Mouse (Mus musculus) lung, embryonic 14.5 days (tissue): ENCODE results near the gene Dytn. TPM values are rescaled to one million over a fixed set of nuclear protein-coding genes. Genes with fewer than 3 reads are reported as not detected.

Source experiments
- ATAC-seq: fragments of 200-750 bp; cut with Nextera tagmentation; 2 replicates; pipeline ENCODE4 v1.8.0; 2017; ENCODE audit warnings: mild to moderate bottlenecking, moderate TSS enrichment, moderate library complexity; ENCODE audit not compliant: insufficient read depth
- DNase-seq: peaks from one replicate; pipeline ENCODE4 v3.0.0-alpha.2; 2015
- H3K27ac ChIP-seq: fragments of 300-500 bp; sonication (generic); 2 replicates; pipeline ENCODE4 v1.5.1; 2014; ENCODE audit warnings: low read depth, mild to moderate bottlenecking, moderate library complexity
- H3K27me3 ChIP-seq: fragments of 300-500 bp; sonication (generic); 2 replicates; pipeline ENCODE4 v1.6.1; 2014; ENCODE audit warnings: low read length, control low read depth; ENCODE audit not compliant: insufficient read depth
- H3K36me3 ChIP-seq: fragments of 300-500 bp; sonication (generic); 2 replicates; pipeline ENCODE4 v1.6.1; 2014; ENCODE audit warnings: control low read depth; ENCODE audit not compliant: insufficient read depth
- H3K4me1 ChIP-seq: fragments of 300-500 bp; sonication (generic); 2 replicates; pipeline ENCODE4 v1.6.1; 2014; ENCODE audit warnings: antibody characterized with exemption, control low read depth; ENCODE audit not compliant: insufficient read depth
- H3K4me2 ChIP-seq: fragments of 300-500 bp; sonication (generic); 2 replicates; pipeline ENCODE4 v1.6.1; 2014; ENCODE audit warnings: mild to moderate bottlenecking
- H3K4me3 ChIP-seq: fragments of 300-500 bp; sonication (generic); 2 replicates; pipeline ENCODE4 v1.5.1; 2014; ENCODE audit warnings: low read depth, low read length
- H3K9ac ChIP-seq: fragments of 300-500 bp; sonication (generic); 2 replicates; pipeline ENCODE4 v1.6.1; 2014
- H3K9me3 ChIP-seq: fragments of 300-500 bp; sonication (generic); 2 replicates; pipeline ENCODE4 v1.6.1; 2016; ENCODE audit warnings: low read depth, low read length, control low read depth
- CTCF ChIP-seq: IDR thresholded peaks from 2 replicates; pipeline ENCODE4 v1.5.1; 2016; ENCODE audit warnings: antibody characterized with exemption, low read depth
- WGBS: fragments of 180-500 bp; shearing (Covaris S2); extraction: QIAGEN DNeasy Blood & Tissue Kit; methylation state at CpG from one replicate; pipeline ENCODE4 v1.1.7; 2014; 5-methylcytosine and 5-hydroxymethylcytosine counted together
- polyA plus RNA-seq: library from polyadenylated mRNA; unstranded; fragments of >200 nt; fragmentation: Nextera tagmentation; extraction: Ambion mirVana; gene quantifications from 2 replicates; pipeline ENCODE4 v1.2.1, GENCODE M21; 2014

Gene Dytn
- polyA plus RNA-seq, 1 experiment from 2014 or later = not detected

DNA sequence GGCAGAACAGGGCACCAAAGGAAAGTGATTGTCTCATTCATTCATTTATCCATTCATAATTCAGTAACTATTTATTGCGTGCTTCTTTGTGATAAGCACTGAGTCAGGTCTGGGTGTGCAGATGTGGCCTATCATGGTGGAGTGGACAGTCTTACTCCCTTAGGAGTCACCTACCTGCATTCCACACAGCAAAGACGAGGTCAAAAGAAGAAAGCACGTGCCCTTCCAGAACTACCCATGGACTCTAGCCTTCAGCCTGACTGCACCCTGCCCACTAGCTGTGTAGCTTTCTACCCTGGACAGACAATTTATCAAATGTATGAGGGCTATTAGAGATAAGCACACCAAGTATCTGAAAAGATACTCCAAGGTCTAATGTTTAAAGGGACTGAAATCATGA, 10.8 kb downstream of the Dytn start:
- no peak overlapping the region for H3K9ac ChIP-seq
- no peak for TF ChIP-seq CTCF
- DNase-seq = no peak
- no peaks in the 10 kb centered on the region for H3K4me1 ChIP-seq
- no peaks in the 10 kb centered on the region for H3K9me3 ChIP-seq
- no peak overlapping the region for H3K4me3 ChIP-seq
- no peak overlapping the region for H3K4me2 ChIP-seq
- H3K36me3 ChIP-seq = no peaks in the 10 kb centered on the region
- no peaks in the 10 kb centered on the region for H3K27me3 ChIP-seq
- ATAC-seq = no peak
- no peak overlapping the region for H3K27ac ChIP-seq
- WGBS = 77% methylated on average over 3 of the region's 3 CpGs

DNA sequence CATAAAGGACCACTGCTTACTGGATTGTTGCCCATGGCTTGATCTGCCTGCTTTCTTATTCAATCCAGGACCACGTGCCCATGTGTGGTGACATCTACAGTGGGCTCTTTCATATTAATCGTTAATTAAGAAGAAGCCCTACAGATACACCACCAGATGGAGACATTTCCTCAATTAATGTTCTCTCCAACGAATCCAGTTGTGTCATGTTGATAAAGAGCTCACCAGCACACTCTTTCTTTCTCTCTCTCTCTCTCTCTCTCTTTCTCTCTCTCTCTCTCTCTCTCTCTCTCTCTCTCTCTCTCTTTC, 17.9 kb downstream of the Dytn start:
- Histone ChIP-seq H3K9ac (no peak overlapping the region), H3K4me3 (no peak overlapping the region), H3K27me3 (0 out of 2 replicates have a peak, but pooled peaks cover 3% of the 10 kb centered on the region), H3K36me3 (no peaks in the 10 kb centered on the region), H3K4me1 (no peaks in the 10 kb centered on the region), H3K27ac (no peak overlapping the region), H3K9me3 (no peaks in the 10 kb centered on the region), H3K4me2 (0 out of 2 replicates have a peak overlapping the region, but pooled peaks have one; percentile 15)
- peak; percentile 84 for DNase-seq
- peak; percentile 52; the same call in 1 of the 2 replicates for ATAC-seq
- peak; percentile 65 for TF ChIP-seq CTCF
- 4% methylated on average over 3 of the region's 3 CpGs for WGBS

DNA sequence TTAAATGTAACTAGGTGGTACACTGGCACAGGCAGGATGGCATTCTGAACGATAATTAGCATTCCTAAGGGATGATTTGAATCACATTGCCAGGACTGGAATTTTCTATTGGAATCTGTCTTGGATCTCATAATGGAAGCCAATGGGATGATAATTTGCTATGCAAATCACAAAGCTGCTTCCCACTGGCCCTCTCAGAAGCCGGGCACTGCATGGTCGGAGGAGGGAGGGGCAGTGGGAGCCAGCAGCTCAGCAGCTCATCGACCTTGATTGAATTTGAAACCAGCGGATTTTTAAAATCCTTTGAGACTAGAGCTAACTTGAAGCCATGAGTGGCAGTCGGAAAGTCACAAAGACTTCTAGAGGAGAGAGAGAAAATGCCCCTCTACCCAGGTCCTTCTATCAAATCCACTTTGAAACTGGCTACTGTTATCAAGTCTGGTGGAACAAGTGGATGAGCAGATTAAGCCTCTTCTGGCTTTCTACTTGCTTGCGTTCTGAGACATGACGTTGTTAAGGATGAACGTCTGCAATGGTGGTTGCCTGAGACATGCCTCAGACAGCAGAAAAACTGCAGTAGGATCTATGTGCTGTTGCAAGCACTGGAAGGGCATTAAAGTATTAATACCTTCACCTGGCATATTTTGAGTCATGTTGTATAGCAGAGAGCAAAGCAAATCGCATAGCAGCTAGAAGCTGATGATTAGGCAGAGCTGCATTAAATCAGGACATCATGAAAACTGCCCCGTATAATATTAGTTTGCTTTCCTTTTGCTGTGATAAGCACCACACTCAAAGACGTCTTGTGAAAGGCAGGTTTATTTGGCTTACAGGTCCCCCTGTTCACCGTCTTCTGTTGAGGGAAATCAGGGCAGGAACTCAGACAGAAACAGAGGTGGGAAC, 18.5 kb downstream of the Dytn start:
- WGBS = 30% methylated on average over 13 of the region's 13 CpGs
- Histone ChIP-seq H3K36me3 (no peaks in the 10 kb centered on the region), H3K4me1 (no peaks in the 10 kb centered on the region), H3K9me3 (no peaks in the 10 kb centered on the region), H3K4me2 (0 out of 2 replicates have a peak overlapping the region, but pooled peaks have one; percentile 15), H3K9ac (no peak overlapping the region), H3K27me3 (0 out of 2 replicates have a peak, but pooled peaks cover 3% of the 10 kb centered on the region), H3K4me3 (no peak overlapping the region), H3K27ac (no peak overlapping the region)
- ATAC-seq (no peak), DNase-seq (no peak)
- no peak for TF ChIP-seq CTCF

- no peaks in the 10 kb centered on the region for H3K4me1 ChIP-seq
- 31% methylated on average over 9 of the region's 9 CpGs for WGBS
- H3K9ac ChIP-seq = no peak overlapping the region
- no peaks in the 10 kb centered on the region for H3K9me3 ChIP-seq
- no peak overlapping the region for H3K4me3 ChIP-seq
- ATAC-seq (no peak), DNase-seq (no peak)
- no peak for TF ChIP-seq CTCF
- no peak overlapping the region for H3K4me2 ChIP-seq
- H3K27me3 ChIP-seq = 0 out of 2 replicates have a peak, but pooled peaks cover 3% of the 10 kb centered on the region
- H3K27ac ChIP-seq = no peak overlapping the region
- H3K36me3 ChIP-seq = no peaks in the 10 kb centered on the region
These were observed 19.4 kb downstream of the Dytn start for GRCm38 (mm10) chr1:63667201-63667948.

DNA sequence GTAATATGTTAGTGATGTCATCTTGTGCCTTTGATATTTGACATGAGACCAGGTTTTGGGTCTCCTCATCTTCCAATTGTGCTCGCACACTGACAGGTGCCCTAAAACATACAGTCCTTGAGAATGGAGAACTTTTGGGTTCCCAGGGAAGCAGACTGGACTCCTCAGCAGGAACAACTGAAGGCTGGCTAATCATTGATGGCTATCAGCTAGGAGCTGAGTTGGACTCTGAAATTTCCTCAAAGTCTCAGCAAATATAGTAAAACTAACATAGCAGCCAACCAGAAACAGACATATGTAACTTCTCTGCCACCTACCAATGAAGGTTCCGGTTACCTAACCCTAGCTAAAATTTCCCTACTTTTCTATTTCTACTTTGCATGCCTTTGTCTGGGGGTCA, 20.6 kb downstream of the Dytn start:
- no peak overlapping the region for H3K4me2 ChIP-seq
- 0 out of 2 replicates have a peak, but pooled peaks cover 3% of the 10 kb centered on the region for H3K27me3 ChIP-seq
- DNase-seq (no peak), ATAC-seq (no peak)
- no peaks in the 10 kb centered on the region for H3K9me3 ChIP-seq
- no peaks in the 10 kb centered on the region for H3K36me3 ChIP-seq
- 89% methylated on average over 2 of the region's 2 CpGs for WGBS
- TF ChIP-seq CTCF = no peak
- H3K27ac ChIP-seq = no peak overlapping the region
- no peak overlapping the region for H3K4me3 ChIP-seq
- H3K4me1 ChIP-seq = no peaks in the 10 kb centered on the region
- H3K9ac ChIP-seq = no peak overlapping the region

DNA sequence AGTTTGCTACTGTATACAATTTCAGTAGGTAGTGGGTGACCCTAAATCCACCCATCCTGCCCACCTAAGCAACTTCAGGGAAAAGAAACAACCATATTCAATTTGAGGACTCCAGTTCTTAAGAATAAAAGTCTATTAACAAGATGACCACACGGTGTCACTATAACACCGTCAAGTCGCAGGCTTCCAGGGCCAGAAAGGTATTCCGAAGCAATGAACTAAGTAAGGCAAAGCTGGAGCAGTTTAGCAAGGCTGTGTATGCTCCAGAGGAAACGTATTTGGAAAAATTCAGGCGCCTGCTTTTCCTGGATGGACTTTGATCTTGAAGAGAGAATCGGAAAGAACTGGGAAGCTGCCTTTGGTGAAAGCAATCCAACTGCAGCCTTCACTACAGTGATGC, 27.1 kb downstream of the Dytn start:
- DNase-seq (peak; percentile 91), ATAC-seq (no peak)
- Histone ChIP-seq H3K4me1 (no peaks in the 10 kb centered on the region), H3K9me3 (no peaks in the 10 kb centered on the region), H3K9ac (no peak overlapping the region), H3K27me3 (no peaks in the 10 kb centered on the region), H3K4me3 (no peak overlapping the region), H3K36me3 (no peaks in the 10 kb centered on the region), H3K4me2 (no peak overlapping the region), H3K27ac (no peak overlapping the region)
- TF ChIP-seq CTCF = peak; percentile 80
- under 1% methylated on average over 7 of the region's 7 CpGs for WGBS

DNA sequence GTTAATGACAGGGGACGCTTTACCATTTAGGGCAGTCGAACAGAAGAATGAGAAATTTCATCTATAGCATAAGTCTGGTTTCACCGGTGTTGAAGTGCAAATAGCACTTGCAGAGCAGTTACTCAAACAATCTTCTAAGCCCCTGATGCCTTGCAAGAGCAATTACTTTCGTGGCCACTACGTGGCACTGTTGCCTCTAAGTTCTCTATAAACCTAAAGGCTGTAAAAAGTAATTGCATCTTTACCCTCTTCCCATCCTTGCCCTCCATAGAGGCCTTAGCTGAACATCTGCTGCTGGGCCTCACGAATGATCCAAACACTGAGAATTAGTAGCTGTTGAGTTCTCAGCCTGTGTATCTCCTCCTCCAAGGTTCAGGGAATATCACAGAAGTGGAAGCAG, 28.7 kb downstream of the Dytn start:
- Histone ChIP-seq H3K9ac (no peak overlapping the region), H3K4me1 (no peaks in the 10 kb centered on the region), H3K36me3 (no peaks in the 10 kb centered on the region), H3K27ac (no peak overlapping the region), H3K4me2 (no peak overlapping the region), H3K27me3 (no peaks in the 10 kb centered on the region), H3K9me3 (no peaks in the 10 kb centered on the region), H3K4me3 (no peak overlapping the region)
- ATAC-seq (no peak), DNase-seq (peak; percentile 90)
- whole genome bisulfite sequencing = 10% methylated on average over 6 of the region's 6 CpGs
- peak; percentile 71 for TF ChIP-seq CTCF
